Mouse (Mus musculus) limb, embryonic 12.5 days (tissue): ENCODE results near the gene Palm. TPM values are rescaled to one million over a fixed set of nuclear protein-coding genes. Genes with fewer than 3 reads are reported as not detected.
A peak's percentile ranks its signal among the peaks of the same experiment; 100 is the strongest.

Experiments
- ATAC-seq: fragments of 200-750 bp; cut with Nextera tagmentation; 2 replicates; pipeline ENCODE4 v1.8.0; 2017; ENCODE audit warnings: low read depth, moderate TSS enrichment; ENCODE audit not compliant: insufficient number of reproducible peaks, insufficient read depth, low FRiP score, low TSS enrichment
- H3K27ac ChIP-seq: fragments of 300-500 bp; sonication (generic); 2 replicates; pipeline ENCODE4 v1.5.1; 2016; ENCODE audit warnings: mild to moderate bottlenecking, moderate library complexity
- H3K27me3 ChIP-seq: fragments of 300-500 bp; sonication (generic); 2 replicates; pipeline ENCODE4 v1.6.1; 2016; ENCODE audit warnings: mild to moderate bottlenecking, moderate library complexity
- H3K36me3 ChIP-seq: fragments of 300-500 bp; sonication (generic); 2 replicates; pipeline ENCODE4 v1.6.1; 2016; ENCODE audit warnings: mild to moderate bottlenecking, moderate library complexity
- H3K4me1 ChIP-seq: fragments of 300-500 bp; sonication (generic); replicated peaks from 2 replicates; pipeline ENCODE4 v1.6.1; 2016
- H3K4me2 ChIP-seq: fragments of 300-500 bp; sonication (generic); 2 replicates; pipeline ENCODE4 v1.6.1; 2016; ENCODE audit warnings: mild to moderate bottlenecking, moderate library complexity
- H3K4me3 ChIP-seq: fragments of 300-500 bp; sonication (generic); replicated peaks from 2 replicates; pipeline ENCODE4 v1.5.1; 2016; ENCODE audit warnings: mild to moderate bottlenecking
- H3K9ac ChIP-seq: fragments of 300-500 bp; sonication (generic); replicated peaks from 2 replicates; pipeline ENCODE4 v1.6.1; 2016; ENCODE audit warnings: mild to moderate bottlenecking, moderate library complexity
- H3K9me3 ChIP-seq: fragments of 300-500 bp; sonication (generic); 2 replicates; pipeline ENCODE4 v1.6.1; 2016; ENCODE audit warnings: mild to moderate bottlenecking, moderate library complexity
- WGBS: fragments of 180-500 bp; shearing (Covaris S2); methylation state at CpG from one replicate; pipeline ENCODE4 v1.1.7; 2016; 5-methylcytosine and 5-hydroxymethylcytosine counted together
- polyA plus RNA-seq: library from polyadenylated mRNA; unstranded; fragments of >200 nt; fragmentation: Nextera tagmentation; extraction: Ambion mirVana; gene quantifications from 2 replicates; pipeline ENCODE4 v1.2.1, GENCODE M21; 2016

The Palm gene
- polyA plus RNA-seq, 1 experiment from 2014 or later, result 121 TPM

- no peaks in the 10 kb centered on the region for H3K9me3 ChIP-seq
- H3K27me3 ChIP-seq, result no peaks in the 10 kb centered on the region
- H3K9ac ChIP-seq, result no peak overlapping the region
- no peak overlapping the region for H3K4me3 ChIP-seq
- H3K4me1 ChIP-seq, result peaks cover 21% of the 10 kb centered on the region
- peaks cover 14% of the 10 kb centered on the region for H3K36me3 ChIP-seq
- no peak overlapping the region for H3K27ac ChIP-seq
- ATAC-seq, result no peak
- 76% methylated on average over 6 of the region's 6 CpGs for WGBS
- H3K4me2 ChIP-seq, result no peak overlapping the region
Measured at GRCm38 (mm10) chr10:79824413-79824812, 31.0 kb downstream of the Palm start.

GRCm38 (mm10) chr10:79831583-79831982 is 38.2 kb downstream of the Palm start:
- no peak for ATAC-seq
- H3K4me1 ChIP-seq, result 0 out of 2 replicates have a peak, but pooled peaks cover 5% of the 10 kb centered on the region
- H3K4me2 ChIP-seq, result no peak overlapping the region
- no peak overlapping the region for H3K4me3 ChIP-seq
- H3K27ac ChIP-seq, result no peak overlapping the region
- WGBS, result 86% methylated on average over 3 of the region's 3 CpGs
- no peak overlapping the region for H3K9ac ChIP-seq
- H3K36me3 ChIP-seq, result no peaks in the 10 kb centered on the region
- H3K9me3 ChIP-seq, result no peaks in the 10 kb centered on the region
- H3K27me3 ChIP-seq, result no peaks in the 10 kb centered on the region

- Histone ChIP-seq H3K4me2 (no peak overlapping the region), H3K27ac (no peak overlapping the region), H3K27me3 (no peaks in the 10 kb centered on the region), H3K4me3 (no peak overlapping the region), H3K9me3 (0 out of 2 replicates have a peak, but pooled peaks cover 5% of the 10 kb centered on the region), H3K9ac (no peak overlapping the region), H3K36me3 (no peaks in the 10 kb centered on the region), H3K4me1 (0 out of 2 replicates have a peak, but pooled peaks cover 5% of the 10 kb centered on the region)
- WGBS, result 75% methylated on average over 7 of the region's 7 CpGs
- ATAC-seq, result no peak
Measured at GRCm38 (mm10) chr10:79832026-79832785, 38.8 kb downstream of the Palm start.

- ATAC-seq, result no peak
- no peak overlapping the region for H3K4me3 ChIP-seq
- no peak overlapping the region for H3K9ac ChIP-seq
- no peaks in the 10 kb centered on the region for H3K36me3 ChIP-seq
- H3K4me1 ChIP-seq, result 0 out of 2 replicates have a peak, but pooled peaks cover 5% of the 10 kb centered on the region
- H3K9me3 ChIP-seq, result 0 out of 2 replicates have a peak, but pooled peaks cover 5% of the 10 kb centered on the region
- no peak overlapping the region for H3K27ac ChIP-seq
- no peak overlapping the region for H3K4me2 ChIP-seq
- 74% methylated on average over 9 of the region's 9 CpGs for WGBS
- H3K27me3 ChIP-seq, result no peaks in the 10 kb centered on the region
Measured at GRCm38 (mm10) chr10:79832786-79833181, 39.4 kb downstream of the Palm start.

- 0 out of 2 replicates have a peak, but pooled peaks cover 5% of the 10 kb centered on the region for H3K4me1 ChIP-seq
- WGBS, result 24% methylated on average over 9 of the region's 9 CpGs
- 0 out of 2 replicates have a peak overlapping the region, but pooled peaks have one; percentile 27 for H3K9ac ChIP-seq
- H3K36me3 ChIP-seq, result no peaks in the 10 kb centered on the region
- no peak overlapping the region for H3K4me3 ChIP-seq
- no peaks in the 10 kb centered on the region for H3K27me3 ChIP-seq
- H3K27ac ChIP-seq, result no peak overlapping the region
- peak; percentile 49; the same call in 1 of the 2 replicates for ATAC-seq
- no peak overlapping the region for H3K4me2 ChIP-seq
- H3K9me3 ChIP-seq, result 0 out of 2 replicates have a peak, but pooled peaks cover 5% of the 10 kb centered on the region
Measured at GRCm38 (mm10) chr10:79834769-79835398, 41.5 kb downstream of the Palm start.

- 98% methylated on average over 3 of the region's 3 CpGs for WGBS
- Histone ChIP-seq H3K9me3 (0 out of 2 replicates have a peak, but pooled peaks cover 5% of the 10 kb centered on the region), H3K27ac (no peak overlapping the region), H3K4me2 (no peak overlapping the region), H3K4me3 (no peak overlapping the region), H3K4me1 (peaks cover 12% of the 10 kb centered on the region), H3K36me3 (no peaks in the 10 kb centered on the region), H3K27me3 (no peaks in the 10 kb centered on the region), H3K9ac (no peak overlapping the region)
- ATAC-seq, result no peak
Measured at GRCm38 (mm10) chr10:79836918-79837317, 43.5 kb downstream of the Palm start.

- H3K9me3 ChIP-seq, result 0 out of 2 replicates have a peak, but pooled peaks cover 5% of the 10 kb centered on the region
- ATAC-seq, result no peak
- H3K9ac ChIP-seq, result no peak overlapping the region
- WGBS, result 60% methylated on average over 2 of the region's 2 CpGs
- H3K4me3 ChIP-seq, result no peak overlapping the region
- H3K27me3 ChIP-seq, result no peaks in the 10 kb centered on the region
- no peak overlapping the region for H3K4me2 ChIP-seq
- H3K36me3 ChIP-seq, result no peaks in the 10 kb centered on the region
- no peak overlapping the region for H3K27ac ChIP-seq
- H3K4me1 ChIP-seq, result peaks cover 12% of the 10 kb centered on the region
Measured at GRCm38 (mm10) chr10:79838151-79838550, 44.8 kb downstream of the Palm start.

GRCm38 (mm10) chr10:79840091-79840490 is 46.7 kb downstream of the Palm start:
- 83% methylated on average over 3 of the region's 3 CpGs for WGBS
- H3K27me3 ChIP-seq, result no peaks in the 10 kb centered on the region
- peak overlapping the region; percentile 95 for H3K27ac ChIP-seq
- H3K9me3 ChIP-seq, result 0 out of 2 replicates have a peak, but pooled peaks cover 5% of the 10 kb centered on the region
- peaks cover 23% of the 10 kb centered on the region for H3K4me1 ChIP-seq
- no peaks in the 10 kb centered on the region for H3K36me3 ChIP-seq
- peak overlapping the region; percentile 38; the same call in 1 of the 2 replicates for H3K4me3 ChIP-seq
- peak overlapping the region; percentile 63 for H3K4me2 ChIP-seq
- ATAC-seq, result no peak
- no peak overlapping the region for H3K9ac ChIP-seq

GRCm38 (mm10) chr10:79840644-79841551 is 47.5 kb downstream of the Palm start:
- under 1% methylated on average over 24 of the region's 24 CpGs for WGBS
- peak overlapping the region; percentile 95 for H3K27ac ChIP-seq
- no peaks in the 10 kb centered on the region for H3K36me3 ChIP-seq
- H3K9ac ChIP-seq, result peak overlapping the region; percentile 57
- H3K4me1 ChIP-seq, result peaks cover 27% of the 10 kb centered on the region
- H3K27me3 ChIP-seq, result no peaks in the 10 kb centered on the region
- peak overlapping the region; percentile 63 for H3K4me2 ChIP-seq
- 0 out of 2 replicates have a peak, but pooled peaks cover 5% of the 10 kb centered on the region for H3K9me3 ChIP-seq
- H3K4me3 ChIP-seq, result peak overlapping the region; percentile 38
- peak; percentile 93 for ATAC-seq

GRCm38 (mm10) chr10:79842322-79842721 is 49.0 kb downstream of the Palm start:
- Histone ChIP-seq H3K4me3 (no peak overlapping the region), H3K27ac (peak overlapping the region; percentile 13; the same call in 1 of the 2 replicates)
- 78% methylated on average over 3 of the region's 3 CpGs for WGBS

More at GRCm38 (mm10) chr10:79842322-79842721, 49.0 kb downstream of the Palm start:
- no peaks in the 10 kb centered on the region for H3K27me3 ChIP-seq
- ATAC-seq, result no peak
- H3K4me1 ChIP-seq, result peaks cover 27% of the 10 kb centered on the region
- no peak overlapping the region for H3K9ac ChIP-seq
- no peaks in the 10 kb centered on the region for H3K36me3 ChIP-seq
- no peaks in the 10 kb centered on the region for H3K9me3 ChIP-seq
- H3K4me2 ChIP-seq, result no peak overlapping the region
